Mouse (Mus musculus) megakaryocyte, adult 5-6 weeks (primary cell): ENCODE data around the gene Bptf. TPM values are rescaled to one million over a fixed set of nuclear protein-coding genes. Genes with fewer than 3 reads are reported as not detected.
"Not testable (repeated sequence)": the region's sequence is repeated elsewhere in the genome, so short reads cannot be mapped to it uniquely, and the experiment has no call there.

ENCODE experiments used
- ATAC-seq: 2 replicates; pipeline ENCODE4 v1.8.0; 2016; ENCODE audit warnings: mild to moderate bottlenecking, inconsistent platforms; ENCODE audit not compliant: poor library complexity, severe bottlenecking
- total RNA-seq, 2 experiments: library from RNA; stranded (forward) in 1 of 2; stranded (reverse) in 1 of 2; fragments of 153-499, 151-499 nt in 1 of 2; fragments of 221-1000, 200-1000 nt in 1 of 2; gene quantifications; 2 replicates each; pipeline versions ENCODE4 v1.2.3 to v1.2.4; 2015 to 2017

Bptf gene
- 45.6 and 50.8 TPM in 2 replicates for total RNA-seq (2015)
- 35.9 and 43.4 TPM in 2 replicates for total RNA-seq (2017)

DNA sequence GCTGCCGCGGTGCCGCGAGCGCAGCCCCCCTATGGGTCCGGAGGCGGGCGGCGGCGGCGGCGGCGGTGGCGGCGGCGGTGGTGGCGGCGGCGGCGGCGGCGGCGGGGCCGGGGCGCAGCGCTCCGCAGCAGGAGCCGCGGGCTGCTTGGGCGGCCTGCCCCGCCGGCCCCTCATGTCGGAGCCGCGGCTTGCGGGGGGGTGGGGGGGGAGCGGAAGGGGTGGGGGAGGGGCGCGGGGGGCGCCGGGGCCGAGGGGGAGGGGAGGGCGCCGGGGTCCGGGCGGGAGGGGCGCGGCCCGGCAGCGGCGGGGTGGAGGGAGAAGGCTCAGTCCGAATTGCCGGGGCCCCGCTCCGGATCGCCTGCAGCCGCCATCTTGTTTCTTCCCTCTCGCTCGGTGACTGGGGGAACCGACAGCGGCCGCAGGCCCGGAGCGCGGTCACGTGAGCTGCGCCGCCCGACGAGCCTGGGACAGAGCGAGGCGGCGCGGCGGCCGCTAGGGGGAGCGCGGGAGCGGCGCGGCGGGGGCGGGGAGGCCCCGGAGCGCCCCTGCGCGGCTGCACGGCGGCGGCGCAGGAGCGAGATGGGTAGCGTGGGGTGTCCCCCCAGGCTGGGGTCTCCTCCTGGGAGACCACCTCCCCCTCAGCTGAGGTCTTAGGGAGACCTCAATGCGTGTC is at the start of gene Bptf:
Bptf (minus strand) TSS at position 379 of the 673 bp plus-strand sequence.
- peak; percentile 96 for ATAC-seq

DNA sequence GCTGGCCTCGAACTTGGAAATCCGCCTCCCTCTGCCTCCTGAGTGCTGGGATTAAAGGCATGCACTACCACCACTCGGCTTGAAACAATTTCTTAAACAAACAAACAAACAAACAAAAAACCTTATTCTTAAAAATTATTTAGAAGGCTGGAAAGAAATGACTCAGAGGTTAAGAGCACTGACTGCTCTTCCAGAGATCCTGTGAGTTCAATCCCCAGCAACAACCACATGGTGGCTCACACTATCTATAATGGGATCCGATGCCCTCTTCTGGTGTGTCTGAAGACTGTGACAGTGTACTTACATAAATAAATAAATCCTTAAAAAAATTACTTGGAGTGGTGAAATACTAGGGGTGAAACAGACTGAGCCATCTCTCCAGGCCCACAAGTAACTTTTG is 29.3 kb upstream of the Bptf start:
- no peak for ATAC-seq

DNA sequence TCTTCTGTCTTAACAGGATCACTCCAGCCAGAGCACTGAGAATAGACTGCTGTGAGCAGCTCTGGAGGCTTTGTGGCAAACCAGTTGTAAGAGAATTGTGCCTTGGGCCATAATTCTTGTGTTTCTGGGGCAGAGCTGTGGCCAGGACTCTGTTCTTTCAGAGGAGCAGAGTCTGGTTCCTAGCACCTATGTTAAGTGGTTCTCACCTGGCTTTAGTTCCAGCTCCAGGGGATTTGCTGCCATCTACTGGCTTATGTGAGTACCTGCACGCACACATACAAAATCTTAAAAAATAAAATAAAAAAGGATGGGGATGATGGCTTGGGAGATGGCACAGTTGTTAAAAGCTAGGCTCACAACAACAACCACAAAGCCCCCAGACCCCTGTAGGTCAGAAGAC is 27.1 kb upstream of the Bptf start:
- peak; percentile 71 for ATAC-seq

DNA sequence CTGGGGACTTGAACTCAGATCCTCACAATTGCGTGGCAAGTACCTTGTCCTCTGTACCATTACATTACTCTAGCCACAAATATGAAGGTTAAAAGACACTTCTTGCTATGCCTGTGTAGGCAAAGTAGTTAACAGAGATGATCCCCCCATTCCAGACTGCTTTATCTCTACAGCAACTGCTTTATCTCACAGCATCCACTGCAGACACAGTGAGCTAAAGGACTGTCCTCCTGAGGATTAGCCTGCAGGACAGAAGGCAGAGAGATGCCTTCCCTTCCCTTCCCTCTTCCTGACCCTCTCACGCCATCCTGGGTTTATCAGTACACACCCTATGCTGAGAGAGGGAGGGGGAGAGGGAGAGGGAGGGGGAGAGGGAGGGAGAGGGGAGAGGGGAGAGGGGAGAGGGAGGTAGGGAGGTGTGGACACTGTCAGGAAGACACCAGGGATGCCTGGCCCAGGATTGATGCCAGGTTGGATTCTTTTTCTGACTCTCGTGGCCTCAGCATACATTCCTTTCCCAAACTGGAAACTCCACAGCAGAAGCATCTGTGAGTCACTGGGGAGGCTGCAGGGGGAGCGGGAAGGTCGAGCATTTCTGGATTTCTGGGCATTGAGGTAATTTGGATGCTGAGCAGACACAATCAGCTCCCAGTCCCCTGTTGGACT is 25.2 kb upstream of the Bptf start:
- ATAC-seq, result no peak

DNA sequence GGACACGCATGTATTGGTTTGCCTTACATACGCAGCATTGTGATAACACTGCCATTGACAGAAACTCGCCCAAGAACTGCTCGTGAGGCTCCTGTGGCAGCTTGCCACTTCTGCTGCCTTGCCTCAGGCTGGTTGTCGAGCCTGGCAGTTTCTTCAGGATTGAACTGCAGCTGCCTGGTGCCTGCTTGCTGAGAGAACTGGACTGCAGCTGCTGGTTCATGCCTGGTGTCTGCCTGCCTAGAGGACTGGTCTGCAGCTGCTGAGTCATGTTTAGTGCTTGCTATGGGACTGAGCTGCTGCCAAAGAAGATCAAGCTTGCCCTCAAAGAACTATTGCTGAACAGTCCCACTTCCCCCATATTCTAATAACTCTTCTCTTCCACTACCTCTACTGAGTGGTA is 23.4 kb upstream of the Bptf start:
- ATAC-seq, result no peak

DNA sequence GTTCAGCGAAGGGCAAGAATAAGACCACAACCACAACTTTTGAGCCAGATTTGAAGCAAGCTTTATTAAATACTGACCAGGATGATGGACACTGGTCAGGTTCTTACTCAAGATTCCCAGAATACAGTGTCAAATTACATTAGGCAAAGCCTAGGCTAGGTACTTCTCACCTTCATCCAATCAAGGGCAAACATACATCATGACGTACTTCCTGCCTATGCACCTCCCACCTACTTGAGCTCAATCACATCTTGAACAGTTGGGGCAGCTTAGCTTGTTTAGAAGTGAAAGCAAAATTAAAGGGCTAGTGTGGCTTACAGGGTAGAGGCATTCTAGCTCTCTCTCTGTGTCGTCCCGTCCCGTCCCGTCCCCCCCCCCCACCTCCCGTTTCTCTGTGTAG is 22.5 kb upstream of the Bptf start:
- ATAC-seq, result no peak

DNA sequence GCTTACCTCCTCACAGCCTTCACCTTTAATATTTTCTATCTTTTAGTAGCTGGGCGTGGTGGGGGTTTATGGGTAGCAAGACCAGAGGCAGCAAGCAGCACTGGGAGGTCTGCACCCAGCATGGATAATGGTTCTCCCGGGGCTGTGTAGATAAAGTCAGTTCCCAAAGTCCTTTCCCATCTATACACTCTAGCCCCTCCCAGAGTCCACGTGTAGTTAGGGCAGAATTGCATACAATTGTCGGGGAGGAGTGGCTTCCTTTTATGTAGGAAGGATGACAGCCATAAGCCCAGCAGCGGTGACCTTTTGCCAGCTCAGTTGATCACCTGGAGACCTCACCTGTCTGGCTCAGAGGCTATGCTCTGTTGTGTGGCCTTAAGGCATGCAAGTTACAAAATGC is 21.7 kb upstream of the Bptf start:
- ATAC-seq, result no peak

DNA sequence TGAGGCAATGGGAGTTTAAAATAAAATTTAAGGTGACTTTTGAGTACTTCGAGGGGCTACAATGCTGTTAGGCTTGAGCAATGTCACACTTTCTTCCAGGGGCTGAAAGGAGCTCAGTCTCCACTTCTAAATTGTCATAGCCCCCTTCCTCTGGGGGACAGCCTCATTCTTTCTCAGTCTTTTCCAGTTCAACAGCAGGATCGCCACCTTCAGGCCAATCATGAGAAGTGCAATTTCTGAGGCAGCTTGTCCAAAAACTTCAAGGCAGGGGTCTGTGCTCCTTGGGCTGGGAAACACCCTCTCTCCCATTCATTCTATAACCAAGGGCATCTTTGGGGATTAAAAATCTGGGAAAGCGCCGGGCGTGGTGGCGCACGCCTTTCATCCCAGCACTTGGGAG is 19.9 kb upstream of the Bptf start:
- no peak for ATAC-seq

DNA sequence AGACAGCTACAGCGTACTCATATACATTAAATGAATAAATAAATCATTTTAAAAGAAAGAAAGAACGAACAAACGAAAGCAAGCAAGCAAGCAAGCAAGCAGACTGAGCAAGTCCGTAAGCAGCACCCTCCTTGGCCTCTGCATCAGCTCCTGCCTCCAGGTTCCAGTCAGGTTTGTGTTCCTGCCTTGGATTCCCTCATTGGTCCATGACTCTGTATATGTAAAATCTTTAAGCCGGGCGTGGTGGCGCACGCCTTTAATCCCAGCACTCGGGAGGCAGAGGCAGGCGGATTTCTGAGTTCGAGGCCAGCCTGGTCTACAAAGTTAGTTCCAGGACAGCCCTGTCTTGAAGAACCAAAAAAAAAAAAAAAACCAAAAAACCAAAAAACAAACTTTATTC is 12.0 kb upstream of the Bptf start:
- ATAC-seq, result not testable (repeated sequence)

DNA sequence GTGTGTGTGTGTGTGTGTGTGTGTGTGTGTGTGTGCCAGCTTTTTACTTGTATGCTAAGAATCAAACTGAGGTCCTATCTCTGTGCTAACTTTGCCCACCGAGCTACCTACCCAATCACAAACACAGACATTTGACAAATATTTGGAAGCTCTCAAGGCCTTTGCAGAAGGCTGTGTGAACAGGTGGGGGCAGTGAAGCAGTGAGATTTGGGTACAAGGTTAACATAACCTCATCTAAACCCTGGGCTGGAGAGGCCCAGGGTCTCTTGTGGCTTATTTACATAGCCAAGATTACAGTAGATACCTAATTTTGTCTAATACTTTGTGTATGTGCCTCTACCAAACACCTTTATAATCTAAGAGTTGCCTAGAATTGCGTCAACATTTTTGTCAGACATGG is 10.5 kb upstream of the Bptf start:
- ATAC-seq, result no peak

DNA sequence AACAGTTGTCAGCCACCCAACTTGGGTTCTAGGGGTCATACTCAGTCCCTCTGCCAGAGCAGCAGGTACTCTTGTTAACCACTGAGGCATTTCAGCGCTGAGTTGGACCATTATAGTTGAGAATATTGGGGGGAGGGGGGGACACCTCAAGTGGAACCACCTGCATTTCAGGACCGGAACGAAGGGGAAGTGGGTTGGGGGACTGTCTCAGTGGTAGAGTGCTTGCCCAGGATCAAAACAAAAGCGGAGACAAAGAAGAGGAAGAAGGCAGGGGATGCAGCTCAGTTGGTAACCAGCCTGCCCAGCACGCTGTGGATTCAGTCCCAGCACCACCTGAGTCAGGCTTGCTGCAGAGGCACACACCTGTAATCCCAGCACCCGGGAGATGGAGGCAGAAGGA is 8.8 kb upstream of the Bptf start:
- peak; percentile 62 for ATAC-seq

DNA sequence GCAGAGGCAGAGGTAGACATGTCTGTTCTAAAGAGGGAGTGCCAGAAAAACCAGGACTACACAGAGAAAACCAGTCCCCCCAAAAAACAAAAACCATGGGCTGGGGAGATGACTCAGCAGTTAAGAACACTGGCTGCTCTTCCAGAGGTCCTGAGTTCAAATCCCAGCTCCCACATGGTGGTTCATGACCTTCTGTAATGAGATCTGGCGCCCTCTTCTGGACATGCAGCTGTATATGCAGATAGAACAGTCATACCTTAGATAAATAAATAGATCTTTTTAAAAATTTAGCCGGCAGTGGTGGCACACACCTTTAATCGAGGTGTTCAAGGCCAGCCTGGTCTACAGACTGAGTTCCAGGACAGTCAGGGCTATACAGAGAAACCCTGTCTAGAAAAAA is 6.7 kb upstream of the Bptf start:
- no peak for ATAC-seq

DNA sequence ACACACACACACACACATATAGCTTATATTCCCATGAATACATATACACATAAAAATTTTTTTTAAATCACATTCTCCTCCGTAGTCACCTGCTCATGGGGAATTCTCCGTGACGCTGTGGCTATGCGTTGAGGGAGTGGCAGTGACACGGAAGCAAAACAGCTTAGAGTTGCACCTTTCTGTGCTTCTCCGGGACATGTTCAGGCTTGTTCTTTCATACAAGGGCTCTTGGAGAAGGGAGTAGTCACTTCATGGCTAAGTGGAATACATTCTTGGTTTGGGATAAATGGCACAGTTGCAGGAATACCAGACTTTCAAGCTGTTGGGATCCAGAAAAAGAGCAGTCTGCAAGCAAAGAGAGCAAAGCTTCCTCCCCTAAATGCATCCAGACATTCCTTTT is 5.7 kb upstream of the Bptf start:
- ATAC-seq, result no peak

DNA sequence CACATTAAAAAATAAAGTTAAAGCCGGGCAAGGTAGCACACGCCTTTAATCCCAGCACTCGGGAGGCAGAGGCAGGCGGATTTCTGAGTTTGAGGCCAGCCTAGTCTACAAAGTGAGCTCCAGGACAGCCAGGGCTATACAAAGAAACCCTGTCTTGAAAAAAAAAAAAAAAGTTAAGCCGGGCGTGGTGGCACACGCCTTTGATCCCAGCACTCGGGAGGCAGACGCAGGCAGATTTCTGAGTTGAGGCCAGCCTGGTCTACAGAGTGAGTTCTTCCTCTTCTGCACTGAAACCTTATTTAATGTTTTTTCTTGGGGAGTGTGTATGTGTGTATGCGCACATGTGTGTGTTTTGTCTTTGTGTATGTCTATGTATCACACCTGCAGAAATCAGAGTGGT is 4.5 kb upstream of the Bptf start:
- ATAC-seq, result not testable (repeated sequence)

DNA sequence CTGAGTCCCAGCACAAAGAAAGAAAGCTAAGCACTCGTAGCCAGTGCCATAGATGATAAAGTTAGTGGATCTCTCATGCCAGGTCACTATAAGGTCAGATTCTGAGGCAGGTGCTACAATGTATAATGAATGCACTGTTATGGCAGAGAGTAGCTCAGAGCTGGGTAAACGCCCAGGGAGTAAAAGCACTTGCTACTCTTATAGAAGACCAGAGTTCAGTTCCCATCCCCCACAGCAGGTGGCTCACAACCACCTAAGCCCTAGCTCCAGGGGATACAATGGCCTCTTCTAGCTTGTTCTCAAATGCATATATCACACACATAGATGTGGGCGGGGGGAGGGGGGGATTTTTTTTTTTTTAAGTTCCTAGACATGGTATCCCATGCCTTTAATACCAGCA is 3.8 kb upstream of the Bptf start:
- ATAC-seq, result no peak

DNA sequence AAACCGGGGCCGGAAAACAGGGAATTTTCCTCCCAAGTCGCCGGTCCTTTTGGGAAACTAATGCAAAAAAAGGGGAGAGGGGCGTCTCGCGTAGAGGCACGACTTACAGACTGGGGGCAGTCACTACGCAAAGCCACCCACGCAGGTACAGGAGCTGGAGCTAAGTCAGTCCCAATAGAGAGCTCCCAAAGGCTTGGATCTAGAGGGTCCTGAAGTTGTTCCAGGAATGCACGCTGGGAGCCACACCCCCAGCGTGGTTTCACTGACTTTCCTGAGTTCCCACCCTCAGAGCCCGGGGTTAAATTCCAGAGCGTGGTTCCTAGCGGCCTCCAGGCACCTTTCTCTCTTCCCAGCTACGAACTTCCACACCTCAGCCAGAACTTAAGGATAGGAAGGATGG is 499 bp upstream of the Bptf start:
- no peak for ATAC-seq

DNA sequence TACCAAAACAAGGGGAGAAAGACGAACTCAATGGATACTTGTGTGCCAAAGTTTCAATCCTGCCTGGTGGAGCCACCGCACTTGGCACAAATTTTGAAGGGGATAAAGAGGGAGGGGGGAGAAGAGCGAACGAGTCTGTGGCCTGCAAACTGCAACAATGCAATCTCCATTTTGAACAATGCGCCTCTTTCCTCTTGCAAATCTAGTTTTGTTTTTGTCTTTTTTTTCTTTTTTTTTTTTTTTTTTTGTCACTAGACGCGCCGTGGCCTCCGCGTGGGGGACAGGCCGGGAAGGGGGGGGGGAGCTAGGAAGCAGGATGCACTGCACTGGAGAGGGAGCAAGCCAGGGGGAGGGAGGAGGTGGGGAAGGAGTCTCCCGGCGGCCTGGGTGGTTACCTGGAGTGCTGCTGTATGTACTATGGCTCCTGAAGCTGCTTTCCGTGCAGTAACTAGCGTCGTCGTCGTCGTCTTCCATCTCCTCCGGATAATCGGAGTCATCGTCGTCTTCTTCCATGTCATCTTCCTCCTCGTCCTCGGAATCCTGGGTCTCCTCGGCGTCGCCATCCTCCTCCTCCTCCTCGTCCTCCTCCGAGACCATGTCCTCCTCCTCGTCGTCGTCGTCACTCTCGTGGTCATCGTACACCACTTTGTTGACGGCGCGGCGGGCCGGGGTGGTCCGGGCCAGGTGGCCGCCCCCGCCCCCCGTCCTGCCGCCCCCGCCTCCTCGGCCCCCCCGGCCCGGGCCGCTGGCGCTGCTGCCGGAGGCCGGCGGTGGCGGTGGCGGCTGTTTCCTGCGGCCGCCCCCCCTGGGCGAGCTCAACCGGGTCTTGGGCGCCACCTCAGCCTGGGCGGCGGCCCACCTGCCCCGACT is 813 bp downstream of the Bptf start:
- ATAC-seq, result peak; percentile 44

DNA sequence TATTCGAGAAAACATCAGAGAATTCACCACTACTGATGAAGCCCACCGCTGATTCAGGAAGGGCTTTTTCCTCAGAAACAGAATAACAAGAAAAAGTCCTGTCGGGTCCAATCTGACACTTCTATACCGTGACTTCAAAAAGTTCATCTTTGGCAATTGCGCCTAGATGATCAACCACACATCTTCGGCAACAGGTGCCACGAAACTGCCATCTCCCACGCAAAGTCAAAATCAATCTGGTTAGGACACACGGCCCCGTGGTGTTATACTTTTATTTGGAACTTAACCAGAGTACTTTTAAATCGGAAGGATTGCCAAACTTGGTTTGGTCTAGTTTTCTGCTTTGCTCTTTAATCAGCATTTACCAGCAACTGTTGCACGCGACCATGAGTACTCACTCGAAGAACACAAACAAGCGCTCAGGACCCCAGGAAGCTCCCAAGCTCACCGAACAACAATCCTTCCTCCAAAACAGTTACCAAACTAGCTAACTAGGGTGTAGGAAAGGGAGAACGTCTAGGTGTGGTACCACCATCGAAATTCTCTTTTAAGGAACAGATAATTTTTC is 1.6 kb downstream of the Bptf start:
- no peak for ATAC-seq

DNA sequence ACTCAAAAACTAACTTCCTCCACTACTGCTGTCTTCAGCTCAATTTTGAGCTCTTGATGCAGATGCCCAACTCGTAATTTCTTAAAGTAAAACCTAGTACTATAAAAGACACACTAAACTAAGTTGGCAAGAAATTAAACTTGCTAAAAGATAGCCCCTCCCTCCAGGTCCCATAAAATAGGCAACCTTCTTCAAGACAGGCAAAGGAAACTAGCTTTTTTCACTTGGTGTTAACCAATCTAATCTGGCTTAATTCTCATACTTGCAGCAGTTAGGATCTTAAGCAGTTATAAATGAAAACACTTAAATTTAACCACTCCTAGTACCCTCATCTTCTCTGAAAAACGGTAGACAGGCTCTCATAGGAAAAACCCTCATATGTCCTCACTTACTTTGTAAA is 2.3 kb downstream of the Bptf start:
- no peak for ATAC-seq

DNA sequence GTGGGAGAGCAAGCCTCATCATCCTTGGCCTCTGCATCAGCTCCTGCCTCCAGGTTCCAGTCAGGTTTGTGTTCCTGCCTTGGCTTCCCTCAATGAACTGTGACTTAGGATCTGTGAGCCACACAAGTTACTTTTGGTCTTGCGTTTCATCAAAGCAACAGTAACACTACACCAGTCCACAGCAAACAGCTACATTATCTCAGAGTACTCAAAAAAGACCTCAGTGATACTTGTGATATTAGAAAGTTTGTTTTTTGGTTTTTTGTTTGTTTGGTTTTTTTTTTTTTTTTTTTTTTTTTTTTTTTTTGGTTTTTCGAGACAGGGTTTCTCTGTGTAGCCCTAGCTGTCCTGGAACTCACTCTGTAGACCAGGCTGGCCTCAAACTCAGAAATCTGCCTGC is 5.2 kb downstream of the Bptf start:
- ATAC-seq, result not testable (repeated sequence)

DNA sequence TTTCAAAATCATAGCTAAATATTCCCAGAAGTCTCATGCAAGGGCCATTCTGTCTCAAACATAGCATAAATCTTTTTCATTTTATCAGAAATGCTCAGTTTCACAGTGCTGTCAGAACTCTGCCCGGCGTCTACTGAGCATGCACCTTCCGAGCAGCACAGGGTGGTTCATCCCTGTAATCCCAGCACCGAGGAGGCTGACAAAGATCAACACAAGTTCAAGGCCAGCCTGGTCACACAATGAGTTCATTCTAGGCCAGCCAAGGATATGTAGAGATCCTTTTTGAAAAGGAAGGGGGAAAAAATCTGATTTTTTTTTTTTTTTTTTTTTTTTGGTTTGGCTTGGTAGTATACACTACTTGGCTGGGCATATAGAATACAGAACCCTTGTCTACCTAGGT is 6.9 kb downstream of the Bptf start:
- no peak for ATAC-seq

DNA sequence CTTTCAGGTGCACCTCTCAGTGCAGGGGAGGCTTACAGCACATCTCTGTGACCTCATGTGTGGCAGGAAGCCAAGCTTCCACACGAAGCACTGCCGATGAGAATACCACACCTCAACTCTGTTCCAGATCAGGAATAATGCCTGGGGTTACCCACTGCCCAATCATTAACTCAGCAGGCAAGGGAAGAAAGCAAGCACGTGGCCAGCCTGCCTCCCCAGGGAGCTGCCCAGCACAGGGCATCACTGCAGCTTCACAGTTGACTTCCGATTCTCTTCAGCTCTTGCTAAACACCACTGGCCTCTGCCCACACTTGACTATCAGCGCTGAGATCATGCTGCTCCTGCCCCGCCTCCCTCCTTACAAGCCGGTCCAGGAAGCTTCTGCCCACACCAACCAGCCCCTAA is 7.6 kb downstream of the Bptf start:
- ATAC-seq, result peak; percentile 100
